Mouse (Mus musculus) thymus, adult 18-20 months (tissue): ENCODE measurements around the gene Olfr910.

Source experiments
- DNase-seq, 2 experiments: peaks; one replicate each; pipeline ENCODE4 v3.0.0; 2022; ENCODE audit warnings: mixed read lengths in 2 of 2

The Olfr910 gene

DNA sequence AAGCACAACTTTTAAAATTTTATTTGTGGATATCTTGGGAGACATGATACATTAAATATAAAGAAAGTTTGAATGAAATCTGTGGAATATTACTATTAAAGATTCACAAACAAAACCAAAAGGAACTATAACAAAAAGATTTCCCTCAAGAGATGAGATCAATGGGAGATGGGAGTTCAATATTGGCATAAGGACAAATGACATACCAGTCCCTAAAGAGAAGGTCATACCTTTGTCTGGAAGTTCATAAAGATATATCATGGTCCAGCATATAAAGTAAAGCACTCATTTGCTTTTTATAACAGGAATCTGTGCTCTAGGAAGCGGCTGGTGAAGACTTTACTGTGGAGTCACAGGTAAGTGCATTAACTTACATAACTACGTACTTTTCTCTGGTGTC lies at the start of gene Olfr910:
TSS of gene Olfr910 (plus strand) at position 301 of the 400 bp plus-strand sequence.
- no peak for DNase-seq

DNA sequence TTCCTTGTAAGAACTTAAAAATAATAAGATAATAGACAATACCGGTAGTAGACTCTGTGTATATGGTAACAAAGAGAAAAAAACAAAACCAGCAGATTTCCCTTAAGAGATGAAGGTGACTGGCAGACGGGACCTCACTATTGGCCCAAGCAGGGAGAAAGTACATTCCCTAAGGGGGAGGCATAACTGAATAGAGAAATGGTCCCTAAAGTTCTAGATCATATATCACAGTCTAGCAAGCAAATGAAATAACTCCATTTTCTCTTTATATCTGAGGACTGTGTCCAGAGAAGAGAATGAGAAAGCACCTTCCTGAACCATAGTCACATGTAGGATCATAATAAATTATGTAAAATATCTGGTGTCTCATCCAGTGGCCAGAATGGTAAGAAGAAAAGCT lies 42.1 kb upstream of the Olfr910 start, which contains the start of gene Olfr907:
TSS of gene Olfr907 (plus strand) at position 301 of the 400 bp plus-strand sequence.
- no peak for DNase-seq

DNA sequence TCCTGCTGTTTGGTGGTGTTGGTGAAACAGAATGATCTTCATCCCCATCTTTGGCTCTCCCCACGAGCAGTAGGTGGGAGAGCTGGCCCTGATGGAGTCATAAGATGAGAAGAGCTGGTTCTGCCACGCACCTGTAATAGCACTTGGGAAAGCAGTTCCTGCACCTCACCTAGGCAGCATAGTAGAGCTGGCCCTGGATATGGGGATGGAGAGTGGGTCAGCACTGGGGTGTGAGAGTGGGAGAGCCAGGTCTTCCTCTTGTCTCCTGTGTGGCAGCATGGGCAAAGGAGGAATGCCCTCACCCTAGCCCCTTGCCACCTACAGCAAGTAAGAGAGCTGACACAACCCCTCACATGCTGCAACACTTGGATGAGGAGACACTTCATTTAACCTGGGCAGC lies 25.3 kb upstream of the Olfr910 start:
- DNase-seq, result no peak

DNA sequence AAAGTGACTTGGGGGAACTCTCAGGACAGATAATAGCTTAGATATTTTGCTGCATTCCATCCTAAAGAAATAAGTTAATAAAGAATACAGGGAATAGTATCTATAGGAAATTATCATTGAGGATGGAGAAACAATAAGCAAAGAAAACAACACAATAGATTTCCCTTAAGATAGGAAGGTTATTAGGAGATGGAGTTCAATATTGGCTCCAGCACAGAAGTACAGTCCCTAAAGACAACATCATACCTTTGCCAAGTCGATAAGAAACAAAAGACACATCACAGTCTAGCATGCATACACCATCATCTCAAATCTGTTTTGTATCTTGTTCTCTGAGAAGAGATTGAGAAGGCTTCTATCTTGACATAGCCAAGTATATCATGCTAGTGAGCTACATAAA lies 16.4 kb upstream of the Olfr910 start, which contains the start of gene Olfr911-ps1:
TSS of gene Olfr911-ps1 (plus strand) at position 301 of the 400 bp plus-strand sequence.
- DNase-seq, result no peak

DNA sequence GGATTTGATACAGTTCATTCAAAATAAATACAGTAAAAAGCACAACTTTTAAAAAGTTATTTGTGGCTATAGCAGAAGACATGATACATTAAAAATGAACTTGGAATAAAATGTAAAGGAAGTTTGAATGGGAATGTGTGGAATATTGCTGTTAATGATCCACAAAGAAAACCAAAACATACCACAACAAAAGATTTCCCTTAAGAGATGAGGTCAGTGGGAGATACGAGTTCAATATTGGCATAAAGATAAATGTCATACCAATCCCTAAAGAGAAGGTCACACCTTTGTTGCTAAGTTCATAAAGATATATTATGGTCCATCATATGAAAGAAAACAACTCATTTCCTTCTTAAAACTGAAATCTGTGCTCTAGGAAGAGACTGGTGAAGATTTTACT lies 42.2 kb downstream of the Olfr910 start, which contains the start of gene Olfr912:
TSS of gene Olfr912 (plus strand) at position 301 of the 400 bp plus-strand sequence.
- no peak for DNase-seq
